Mouse (Mus musculus) embryonic facial prominence, embryonic 11.5 days (tissue): ENCODE results near the gene Nav1. TPM values are rescaled to one million over a fixed set of nuclear protein-coding genes. Genes with fewer than 3 reads are reported as not detected.

ENCODE experiments used
- ATAC-seq: fragments of 200-750 bp; cut with Nextera tagmentation; replicated peaks from 2 replicates; pipeline ENCODE4 v1.8.0; 2017; ENCODE audit warnings: low read depth; ENCODE audit not compliant: insufficient number of reproducible peaks, low FRiP score, low TSS enrichment
- DNase-seq: peaks from one replicate; pipeline ENCODE4 v3.0.0-alpha.2; 2015; ENCODE audit warnings: low spot score
- H3K27ac ChIP-seq: fragments of 300-500 bp; sonication (generic); replicated peaks from 2 replicates; pipeline ENCODE4 v1.5.1; 2014; ENCODE audit warnings: mild to moderate bottlenecking, low read depth, low read length, control low read depth
- H3K27me3 ChIP-seq: fragments of 300-500 bp; sonication (generic); 2 replicates; pipeline ENCODE4 v1.6.1; 2014; ENCODE audit warnings: mild to moderate bottlenecking, low read length, moderate library complexity, mixed read lengths; ENCODE audit not compliant: control insufficient read depth, insufficient read depth
- H3K36me3 ChIP-seq: fragments of 300-500 bp; sonication (generic); replicated peaks from 2 replicates; pipeline ENCODE4 v1.6.1; 2014; ENCODE audit warnings: low read depth, mild to moderate bottlenecking, low read length, moderate library complexity, mixed read lengths; ENCODE audit not compliant: control insufficient read depth, insufficient read depth
- H3K4me1 ChIP-seq: fragments of 300-500 bp; sonication (generic); 2 replicates; pipeline ENCODE4 v1.6.1; 2014; ENCODE audit warnings: low read length, mixed read lengths; ENCODE audit not compliant: control insufficient read depth, insufficient read depth
- H3K4me2 ChIP-seq: fragments of 300-500 bp; sonication (generic); 2 replicates; pipeline ENCODE4 v1.6.1; 2014; ENCODE audit warnings: low read depth, mild to moderate bottlenecking, control low read depth, low read length, moderate library complexity
- H3K4me3 ChIP-seq: fragments of 300-500 bp; sonication (generic); 2 replicates; pipeline ENCODE4 v1.5.1; 2014; ENCODE audit warnings: low read depth, low read length, control low read depth
- H3K9ac ChIP-seq: fragments of 300-500 bp; sonication (generic); replicated peaks from 2 replicates; pipeline ENCODE4 v1.6.1; 2014; ENCODE audit warnings: mild to moderate bottlenecking, control low read depth, low read length
- H3K9me3 ChIP-seq: fragments of 300-500 bp; sonication (generic); replicated peaks from 2 replicates; pipeline ENCODE4 v1.6.1; 2016; ENCODE audit warnings: mild to moderate bottlenecking, low read length, inconsistent platforms, mixed read lengths; ENCODE audit not compliant: control insufficient read depth
- WGBS: fragments of 180-500 bp; shearing (Covaris S2); extraction: QIAGEN DNeasy Blood & Tissue Kit; methylation state at CpG from one replicate; pipeline ENCODE4 v1.1.7; 2014; 5-methylcytosine and 5-hydroxymethylcytosine counted together
- polyA plus RNA-seq: library from polyadenylated mRNA; unstranded; fragments of >200 nt; fragmentation: Nextera tagmentation; extraction: Ambion mirVana; gene quantifications from 2 replicates; pipeline ENCODE4 v1.2.1, GENCODE M21; 2014

The Nav1 gene
- polyA plus RNA-seq, 1 experiment from 2014 or later: 11.9 TPM

DNA sequence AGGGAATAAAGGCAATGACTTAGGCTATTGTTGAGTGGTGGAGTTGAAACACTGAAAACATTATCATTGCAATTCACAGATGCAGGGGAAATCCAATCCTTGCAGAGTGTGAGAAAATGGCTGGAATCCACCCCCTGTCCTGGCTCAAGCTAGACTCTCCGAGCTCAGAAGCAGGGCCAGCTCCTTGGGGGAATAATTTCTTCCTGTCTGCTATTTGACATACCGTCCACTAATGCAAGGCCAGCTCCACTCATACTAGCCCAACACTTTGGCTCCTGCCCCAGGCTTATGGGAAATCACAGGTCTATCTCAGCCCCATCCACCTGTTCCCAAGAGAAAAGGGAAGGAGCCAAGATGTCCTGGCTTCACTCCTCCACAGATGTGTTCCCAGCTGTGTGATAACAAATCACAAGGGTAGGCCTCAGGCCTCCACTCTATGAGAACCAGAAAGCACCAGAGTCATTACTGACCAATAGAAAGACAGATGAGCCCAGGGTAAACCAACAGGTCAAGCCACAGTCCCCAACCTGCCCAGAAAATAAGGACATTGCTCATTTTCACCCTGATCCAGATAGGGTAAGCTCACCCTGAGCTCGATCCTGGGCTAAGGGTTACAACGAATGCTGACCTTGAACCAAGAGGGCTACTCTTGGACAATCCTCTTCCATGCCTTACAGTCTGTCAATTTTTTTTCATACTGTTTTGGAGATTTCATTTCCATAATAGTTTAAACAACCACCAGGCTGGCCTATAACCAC is 32.5 kb downstream of the Nav1 start:
- Histone ChIP-seq H3K27me3 (no peaks in the 10 kb centered on the region), H3K36me3 (no peaks in the 10 kb centered on the region), H3K9ac (no peak overlapping the region), H3K4me3 (no peak overlapping the region), H3K9me3 (no peaks in the 10 kb centered on the region), H3K4me1 (peaks cover 8% of the 10 kb centered on the region), H3K27ac (no peak overlapping the region), H3K4me2 (no peak overlapping the region)
- no peak for DNase-seq
- ATAC-seq: 0 out of 2 replicates have a peak, but pooled peaks have one; percentile 22
- WGBS: 67% methylated on average over 4 of the region's 4 CpGs

DNA sequence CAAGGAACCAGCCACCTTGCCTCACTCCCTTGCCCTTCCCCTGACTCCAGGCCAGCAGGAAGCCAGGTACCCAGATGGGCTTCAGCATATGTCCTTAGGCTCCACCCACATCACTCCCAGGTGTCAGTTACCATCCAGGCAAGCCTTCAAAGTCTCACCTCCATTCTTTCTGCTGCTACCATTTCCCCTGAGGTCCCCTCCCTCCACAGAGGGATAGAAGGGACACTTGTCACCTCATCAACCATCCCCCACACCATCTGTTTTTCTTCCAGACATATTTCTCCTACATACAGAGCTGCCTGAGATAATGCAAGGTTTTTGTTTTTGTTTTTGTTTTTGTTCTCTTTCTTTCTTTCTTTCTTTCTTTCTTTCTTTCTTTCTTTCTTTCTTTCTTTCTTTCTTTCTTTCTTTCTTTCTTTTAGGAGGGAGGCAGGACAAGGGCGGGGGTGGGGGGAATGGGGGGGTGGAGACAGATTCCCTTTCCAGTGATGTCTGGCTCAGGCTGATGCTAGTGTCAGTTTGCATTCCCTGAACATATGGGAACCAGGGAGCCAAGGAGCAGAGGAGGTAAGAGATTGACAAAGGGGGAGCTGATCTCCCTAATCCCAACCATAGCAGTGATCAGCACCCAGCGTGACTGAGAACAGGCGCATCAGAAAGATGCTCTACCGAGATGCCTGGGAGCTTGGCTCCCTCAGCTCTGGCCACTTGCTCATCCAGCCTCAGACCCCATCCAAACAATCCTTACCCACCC is 34.8 kb downstream of the Nav1 start:
- Histone ChIP-seq H3K27ac (no peak overlapping the region), H3K4me3 (no peak overlapping the region), H3K9ac (no peak overlapping the region), H3K9me3 (no peaks in the 10 kb centered on the region), H3K36me3 (no peaks in the 10 kb centered on the region), H3K4me1 (no peaks in the 10 kb centered on the region), H3K4me2 (no peak overlapping the region), H3K27me3 (no peaks in the 10 kb centered on the region)
- DNase-seq: no peak
- WGBS: 28% methylated on average over 4 of the region's 4 CpGs
- ATAC-seq: no peak

DNA sequence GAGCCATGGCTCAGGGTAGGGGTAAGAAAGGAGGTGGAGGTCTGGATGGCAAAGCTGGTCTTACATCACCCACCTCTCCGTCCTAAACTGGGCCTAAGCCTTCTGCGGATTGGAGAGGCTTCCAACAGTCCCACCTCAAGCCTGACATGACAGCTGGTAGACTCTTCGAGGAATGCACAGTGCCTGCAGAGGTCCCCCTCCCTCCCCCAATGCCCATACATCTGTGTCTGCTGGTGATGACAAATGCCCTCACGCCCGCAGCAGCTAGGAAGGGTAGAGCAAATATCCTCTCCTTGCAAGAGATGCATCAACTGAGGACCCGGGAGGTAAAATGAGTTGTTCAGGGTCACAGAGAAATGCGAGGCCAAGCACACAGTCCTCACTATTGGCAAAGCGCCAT is 39.0 kb downstream of the Nav1 start:
- DNase-seq (no peak), ATAC-seq (no peak)
- Histone ChIP-seq H3K9ac (no peak overlapping the region), H3K36me3 (no peaks in the 10 kb centered on the region), H3K4me1 (peaks cover 12% of the 10 kb centered on the region), H3K27ac (no peak overlapping the region), H3K9me3 (no peaks in the 10 kb centered on the region), H3K27me3 (no peaks in the 10 kb centered on the region), H3K4me2 (no peak overlapping the region), H3K4me3 (no peak overlapping the region)
- 71% methylated on average over 8 of the region's 8 CpGs for WGBS

DNA sequence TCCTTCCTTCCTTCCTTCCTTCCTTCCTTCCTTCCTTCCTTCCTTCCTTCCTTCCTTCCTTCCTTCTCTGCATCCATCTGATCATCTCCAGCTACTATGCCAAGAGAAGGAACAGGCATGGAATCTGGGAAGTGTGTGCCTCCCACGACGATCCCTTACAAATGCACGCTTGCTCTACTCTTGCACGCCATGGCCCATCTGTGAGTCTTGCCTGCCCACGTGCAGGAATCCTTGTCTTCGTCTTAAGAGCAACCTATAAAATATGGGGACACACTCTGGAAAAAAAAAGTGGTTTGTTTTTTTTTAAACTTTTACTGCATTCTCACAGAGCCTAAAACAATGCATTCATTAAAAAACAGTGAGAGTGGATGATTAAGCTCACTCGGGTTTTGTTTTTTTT is 40.5 kb downstream of the Nav1 start:
- Histone ChIP-seq H3K9ac (no peak overlapping the region), H3K4me2 (no peak overlapping the region), H3K27me3 (no peaks in the 10 kb centered on the region), H3K27ac (no peak overlapping the region), H3K4me1 (peaks cover 12% of the 10 kb centered on the region), H3K4me3 (no peak overlapping the region), H3K36me3 (no peaks in the 10 kb centered on the region), H3K9me3 (no peaks in the 10 kb centered on the region)
- WGBS: 78% methylated on average over 7 of the region's 7 CpGs
- ATAC-seq: no peak
- DNase-seq: no peak

DNA sequence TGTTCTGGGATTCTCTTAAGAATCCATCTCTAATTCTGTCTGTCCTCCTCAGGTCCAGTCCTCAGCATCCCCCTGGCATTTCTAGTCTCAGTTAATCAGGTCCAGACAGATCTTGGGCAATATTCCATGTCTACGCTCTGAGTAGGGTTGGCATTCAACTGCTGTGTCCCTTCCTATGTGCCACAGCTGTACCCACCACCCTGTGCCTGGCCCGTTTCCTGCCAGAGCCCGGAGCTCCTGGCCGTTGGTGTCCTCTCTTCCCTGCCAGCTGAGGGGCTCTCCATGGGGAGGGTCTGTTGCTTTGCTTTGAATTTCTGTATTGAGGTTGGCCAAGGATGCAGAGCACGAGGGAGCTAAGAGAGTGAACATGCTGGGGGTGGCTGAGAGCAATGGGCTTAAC is 41.3 kb downstream of the Nav1 start:
- Histone ChIP-seq H3K27ac (no peak overlapping the region), H3K4me2 (no peak overlapping the region), H3K36me3 (no peaks in the 10 kb centered on the region), H3K4me1 (peaks cover 12% of the 10 kb centered on the region), H3K27me3 (no peaks in the 10 kb centered on the region), H3K9me3 (no peaks in the 10 kb centered on the region), H3K9ac (no peak overlapping the region), H3K4me3 (no peak overlapping the region)
- ATAC-seq (no peak), DNase-seq (no peak)
- 78% methylated on average over 5 of the region's 5 CpGs for WGBS

DNA sequence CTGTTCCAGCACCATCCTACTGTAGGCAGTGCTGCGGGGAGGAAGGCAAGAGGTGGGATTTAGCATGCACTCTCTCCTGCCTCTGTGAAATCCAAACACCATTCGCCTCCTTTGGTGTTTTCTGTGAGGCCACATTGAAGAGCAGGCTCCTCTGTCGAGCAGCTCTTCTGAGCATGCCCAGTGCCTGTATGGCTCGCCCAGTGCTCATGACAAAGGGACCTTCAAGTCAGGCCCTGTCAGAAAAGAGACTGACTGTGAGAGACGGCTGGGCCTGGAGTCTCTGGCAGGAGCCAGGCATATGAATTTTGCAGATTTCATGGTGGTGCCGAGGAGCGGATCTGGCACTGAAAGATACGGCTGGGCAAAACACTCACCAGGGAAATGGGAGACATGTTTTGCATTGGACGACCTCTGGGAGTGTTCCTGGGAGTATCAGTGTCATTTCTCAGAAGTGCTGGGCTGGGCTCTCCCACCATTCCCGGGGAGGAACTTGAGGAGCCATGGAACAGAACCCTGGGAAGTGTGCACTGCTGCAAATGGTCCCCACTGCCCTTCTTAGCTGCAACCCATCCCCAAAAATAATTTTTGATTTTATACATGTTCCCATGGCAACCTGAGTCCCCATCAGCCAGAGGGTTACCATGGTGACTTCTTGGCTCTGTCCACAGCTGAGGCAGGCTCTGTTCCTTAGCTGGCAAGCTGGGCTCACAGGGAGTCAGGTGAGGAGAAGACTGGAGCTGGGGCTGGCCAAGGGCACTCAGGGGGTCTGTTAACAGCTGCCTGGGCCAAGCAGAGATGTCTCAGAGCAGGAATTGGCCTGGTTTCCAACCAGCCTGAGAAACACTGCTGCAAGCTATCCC is 42.2 kb downstream of the Nav1 start:
- no peak overlapping the region for H3K4me2 ChIP-seq
- no peaks in the 10 kb centered on the region for H3K9me3 ChIP-seq
- no peaks in the 10 kb centered on the region for H3K36me3 ChIP-seq
- ATAC-seq: 0 out of 2 replicates have a peak, but pooled peaks have one; percentile 21
- 0 out of 2 replicates have a peak overlapping the region, but pooled peaks have one; percentile 7 for H3K27ac ChIP-seq
- no peak overlapping the region for H3K4me3 ChIP-seq
- WGBS: 36% methylated on average over 10 of the region's 10 CpGs
- H3K9ac ChIP-seq: no peak overlapping the region; the same call in 1 of the 2 replicates
- H3K4me1 ChIP-seq: peaks cover 12% of the 10 kb centered on the region
- DNase-seq: peak; percentile 51
- no peaks in the 10 kb centered on the region for H3K27me3 ChIP-seq

DNA sequence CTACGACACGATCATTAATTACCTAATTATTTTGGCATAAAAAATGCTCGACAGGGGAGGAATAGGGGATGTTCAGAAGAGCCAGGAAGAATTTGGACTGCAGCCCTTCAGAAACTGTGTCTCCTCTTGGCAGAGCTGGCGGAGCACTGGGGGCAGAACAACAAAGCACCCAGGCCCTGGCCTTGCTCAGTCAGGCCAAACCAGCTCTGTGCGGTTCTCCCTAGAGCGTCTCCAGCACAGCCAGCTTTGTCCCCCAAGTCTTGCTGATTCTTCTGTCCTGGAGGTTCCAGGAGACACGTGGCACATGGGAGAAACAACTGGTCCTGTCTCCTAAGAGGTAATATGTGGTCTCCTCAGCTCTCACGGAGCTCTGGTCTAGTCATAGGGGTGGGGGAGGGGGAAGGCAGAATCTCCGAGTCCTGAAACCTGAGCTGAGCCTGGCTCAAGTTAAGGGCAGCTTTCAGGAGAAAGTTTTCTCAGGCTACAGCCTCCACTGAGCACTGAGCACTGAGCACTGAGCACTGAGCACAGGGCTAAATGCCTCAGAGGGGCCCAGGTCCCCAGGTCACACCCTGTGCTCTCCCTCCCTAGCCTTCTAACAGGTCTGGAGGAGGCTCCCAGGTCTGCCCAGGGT is 43.2 kb downstream of the Nav1 start:
- WGBS: 27% methylated on average over 9 of the region's 9 CpGs
- peak; percentile 83 for DNase-seq
- peak; percentile 78 for ATAC-seq
- peaks cover 12% of the 10 kb centered on the region for H3K4me1 ChIP-seq
- no peak overlapping the region for H3K9ac ChIP-seq
- no peak overlapping the region for H3K4me2 ChIP-seq
- no peak overlapping the region for H3K27ac ChIP-seq
- H3K27me3 ChIP-seq: no peaks in the 10 kb centered on the region
- no peaks in the 10 kb centered on the region for H3K36me3 ChIP-seq
- no peak overlapping the region for H3K4me3 ChIP-seq
- no peaks in the 10 kb centered on the region for H3K9me3 ChIP-seq
